Mouse (Mus musculus): ENCODE measurements around the gene Dnase2a.

GRCm38 (mm10) chr8:84967532-84968304 is 59.4 kb downstream of the Dnase2a start:
- no peak for TF ChIP-seq POLR2A (IDR thresholded peaks at IDR 0.05; ENCODE audit: borderline replicate concordance, insufficient read depth, low read length)
- TF ChIP-seq CTCF (IDR thresholded peaks at IDR 0.05; ENCODE audit: borderline replicate concordance, insufficient read depth, low read depth, low read length) = no peak

Data from cerebellum, adult 2 months (tissue).